8 mouse cellular contexts compared by ENCODE assay signal in the genomic region with DNA sequence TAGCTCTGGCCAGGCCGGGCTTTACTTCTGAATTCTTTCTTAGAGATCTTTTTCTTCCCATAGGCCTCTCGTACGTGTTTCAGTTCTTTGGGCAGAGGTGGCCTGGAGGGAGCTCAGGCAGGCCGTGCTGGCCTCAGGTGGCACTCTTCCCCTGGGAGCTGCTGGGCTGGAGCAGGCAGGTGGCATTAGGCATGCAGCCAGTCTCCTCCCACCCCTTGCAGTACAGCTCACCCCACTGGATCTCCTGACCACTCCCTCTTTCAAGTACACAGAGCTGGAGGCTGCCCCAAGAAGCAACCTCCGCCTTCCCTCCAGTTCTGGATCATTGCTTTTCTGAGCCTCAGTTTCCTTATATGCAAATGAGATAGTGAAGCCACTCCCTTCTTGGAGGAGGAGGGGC. TPM values are rescaled to one million over a fixed set of nuclear protein-coding genes. Genes with fewer than 3 reads are reported as not detected.
DNase-seq lines count a peak whose midpoint lies in the region; ATAC-seq lines count a peak whose summit lies in the region.

No protein-coding gene starts in this region.

- no peak overlapping the region for H3K9ac ChIP-seq in limb, embryonic 12.5 days (replicated peaks)

- DNase-seq in ovary, postnatal 36 days (ENCODE audit: low spot score), result peak; percentile 57
- no peak for DNase-seq in ovary, postnatal 14 days (ENCODE audit: low spot score)
- DNase-seq in gonadal fat pad, adult 2 months (ENCODE audit: low read depth), result peak; percentile 79
- DNase-seq in splenic B cell, adult 2 months (ENCODE audit: low read depth, low spot score), result peak; percentile 30
- DNase-seq in thymus, adult 18-20 months, result no peak
- DNase-seq in frontal cortex, postnatal 36 days (ENCODE audit: low spot score in 2 of 2), result no peak
- no peak for DNase-seq in heart, postnatal 14 days

- WGBS in limb, embryonic 12.5 days, result 20% methylated on average over 5 of the region's 5 CpGs

- no peak overlapping the region for H3K4me3 ChIP-seq in limb, embryonic 12.5 days (replicated peaks)

- H3K27me3 ChIP-seq in limb, embryonic 12.5 days, result peaks cover 48% of the 10 kb centered on the region
- H3K27me3 ChIP-seq in splenic B cell, adult 2 months (ENCODE audit: control insufficient read depth, insufficient read depth, low read length, poor library complexity, severe bottlenecking), result no peaks in the 10 kb centered on the region

- H3K4me1 ChIP-seq in limb, embryonic 12.5 days (replicated peaks), result peaks cover 66% of the 10 kb centered on the region

- no peaks in the 10 kb centered on the region for H3K36me3 ChIP-seq in limb, embryonic 12.5 days
- H3K36me3 ChIP-seq in splenic B cell, adult 2 months (ENCODE audit: control insufficient read depth, insufficient read depth, low read length, poor library complexity, severe bottlenecking), result no peaks in the 10 kb centered on the region

- H3K9me3 ChIP-seq in limb, embryonic 12.5 days, result no peaks in the 10 kb centered on the region

- no peak for ATAC-seq in limb, embryonic 12.5 days (ENCODE audit: insufficient number of reproducible peaks, insufficient read depth, low FRiP score, low TSS enrichment, low read depth)

- intact Hi-C loops in heart, postnatal 14 days (cut with DNase I), result no loop called here

- peak overlapping the region; percentile 26; the same call in 1 of the 2 replicates for H3K4me2 ChIP-seq in limb, embryonic 12.5 days

- H3K27ac ChIP-seq in limb, embryonic 12.5 days, result no peak overlapping the region; the same call in 1 of the 2 replicates

RNA-seq across cellular contexts. Expression of gene Dagla, which starts 26.9 kb away (rescaled TPM):
- polyA plus RNA-seq in gonadal fat pad, adult 2 months (2012; rRNA removed), result 10.1 and 11.5 TPM in 2 replicates
- 1.8 and 2.4 TPM in 2 replicates for polyA plus RNA-seq in limb, embryonic 12.5 days (2016; fragmentation: Nextera tagmentation; extraction: Ambion mirVana)
- 1 to 10 TPM; 3.0 to 3.5 TPM for total RNA-seq in heart, postnatal 14 days (2021)

RNA-seq across cellular contexts. Expression of gene Myrf, which starts 37.2 kb away (rescaled TPM):
- 7.3 and 7.6 TPM in 2 replicates for polyA plus RNA-seq in gonadal fat pad, adult 2 months (2012; rRNA removed)
- 2.6 and 2.7 TPM in 2 replicates for polyA plus RNA-seq in limb, embryonic 12.5 days (2016; fragmentation: Nextera tagmentation; extraction: Ambion mirVana)
- 1 to 10 TPM; 7.6 to 7.7 TPM for total RNA-seq in heart, postnatal 14 days (2021)

Comparison
In these comparisons a context has a peak if more than half of its experiments do, and no peak if none do; other contexts are left out.
1. DNase-seq: peak in ovary, postnatal 36 days (single experiment), gonadal fat pad, adult 2 months (single experiment) and splenic B cell, adult 2 months (single experiment); none in ovary, postnatal 14 days (single experiment), thymus, adult 18-20 months (0 of 2), frontal cortex, postnatal 36 days (0 of 2) and heart, postnatal 14 days (0 of 2).